Mouse (Mus musculus): Measurements from ENCODE around the gene Map10.

Gene Map10
- long read RNA-seq, experiment 1, partial matches to known transcripts, result 0 of 3 reads
- long read RNA-seq, experiment 1, other reads (novel, unspliced or antisense), result 0 of 3 reads
- long read RNA-seq, experiment 2, partial matches to known transcripts, result 0 of 2 reads
- long read RNA-seq, experiment 2, other reads (novel, unspliced or antisense), result 0 of 2 reads

DNA sequence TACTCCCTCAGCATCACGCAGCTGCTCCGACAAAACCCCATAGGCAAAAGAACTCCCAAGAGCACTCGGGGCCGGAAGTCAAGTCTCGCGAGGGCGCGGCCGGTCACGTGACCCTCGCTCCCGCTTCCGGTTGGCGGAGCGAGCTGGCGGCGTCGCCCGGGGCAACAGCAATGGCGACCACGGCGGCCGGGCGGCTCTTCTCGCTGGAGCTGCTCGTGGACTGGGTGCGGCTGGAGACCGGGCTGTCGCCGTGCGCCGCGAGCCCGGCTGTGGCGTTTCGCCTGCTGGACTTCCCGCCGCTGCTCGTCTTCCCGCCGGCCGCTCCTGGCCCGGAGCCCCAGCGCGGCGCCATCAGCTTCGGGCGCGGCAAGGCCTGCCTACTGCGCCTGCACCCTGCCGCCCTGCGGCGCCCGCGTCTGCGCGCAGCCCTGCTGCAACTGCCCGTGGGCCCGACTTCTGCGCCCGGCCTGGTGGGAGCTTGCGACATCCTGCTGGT is at the start of gene Map10:
Gene Map10, plus strand, starts transcription at position 119 of the 496 bp plus-strand sequence.
- intact Hi-C loops (cut with DNase I), result loop anchor here (5.0 kb wide), 1 partner anchor 92 kb away; no protein-coding TSS in a partner anchor

DNA sequence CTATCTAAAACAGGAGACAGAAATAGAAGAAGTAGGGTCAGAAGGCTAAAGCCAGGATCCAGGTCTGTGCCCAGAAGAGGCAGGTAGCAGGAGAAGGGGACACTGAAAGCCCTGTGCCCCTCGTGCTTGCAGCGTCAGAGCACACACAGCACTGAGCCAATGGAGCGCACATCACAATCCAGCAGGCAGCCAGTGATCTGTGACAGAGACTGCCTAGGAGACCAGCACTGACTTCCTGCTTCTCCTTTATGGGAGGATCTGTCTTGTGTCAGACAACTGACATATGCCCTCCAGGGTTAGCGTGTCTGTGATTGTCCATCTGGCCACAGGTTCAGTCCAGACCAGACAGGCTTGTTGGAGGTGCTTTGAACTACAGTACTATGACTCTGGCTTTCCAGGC is 49.3 kb upstream of the Map10 start:
- intact Hi-C loops (cut with DNase I), result no loop called here

DNA sequence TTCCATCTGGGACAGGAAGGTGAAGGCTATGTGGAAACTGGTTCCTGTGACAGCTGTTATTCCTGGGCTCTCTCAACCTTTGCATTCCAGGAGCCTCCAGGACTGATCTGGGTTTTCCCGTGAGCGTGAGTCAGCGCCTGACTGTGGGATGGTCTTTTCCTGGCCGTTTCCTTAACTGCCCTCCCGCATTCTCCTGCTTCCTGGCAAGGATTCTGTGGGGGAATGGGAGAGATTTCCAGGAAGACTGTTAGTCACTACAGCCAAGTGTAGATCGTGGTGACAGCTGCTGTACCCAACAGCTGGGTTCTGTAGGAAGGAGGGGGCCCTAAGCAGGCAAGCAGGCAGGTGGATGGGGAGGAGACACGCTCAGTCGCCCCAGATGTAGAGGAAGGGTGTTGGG is 45.3 kb upstream of the Map10 start:
- intact Hi-C loops (cut with DNase I), result no loop called here

DNA sequence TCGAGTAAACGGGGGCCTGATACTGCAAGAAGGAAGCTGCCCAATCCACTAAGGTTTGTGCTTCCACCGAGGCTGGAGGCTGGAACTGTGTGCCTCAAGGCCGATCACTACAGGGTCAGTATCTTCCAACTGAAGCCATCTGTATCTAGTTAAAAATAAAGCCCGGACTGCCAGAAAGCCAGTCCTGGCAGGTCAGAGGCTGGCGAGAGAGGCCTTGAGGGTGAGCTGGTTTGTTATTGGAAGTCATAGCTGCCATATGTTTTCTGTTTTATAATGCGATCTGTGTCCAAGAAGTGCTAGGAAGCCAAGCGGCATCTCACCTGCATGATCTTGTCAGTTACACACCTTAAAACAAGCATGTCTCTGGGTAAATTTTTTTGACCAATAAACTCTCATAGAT is 43.2 kb upstream of the Map10 start:
- intact Hi-C loops (cut with DNase I), result no loop called here

DNA sequence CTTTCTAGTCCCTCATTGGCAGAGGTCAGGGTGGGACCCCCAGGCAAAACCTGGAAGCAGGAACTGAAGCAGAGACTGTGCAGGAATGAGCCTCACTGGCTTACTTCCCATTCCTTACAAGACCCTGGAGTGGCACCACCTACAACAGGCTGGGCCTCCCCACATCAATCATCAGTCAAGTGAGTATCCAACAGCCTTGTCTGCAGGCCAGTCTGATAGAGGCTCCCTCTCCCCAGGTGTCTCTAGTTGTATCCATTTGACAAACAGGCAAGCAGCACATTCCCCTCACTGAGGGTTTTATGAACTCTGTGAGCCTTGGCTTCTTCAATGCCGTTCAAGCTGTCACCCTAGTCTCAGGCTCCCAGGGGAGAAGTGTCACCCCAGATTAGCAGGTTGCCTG is 40.8 kb upstream of the Map10 start:
- intact Hi-C loops (cut with DNase I), result no loop called here

DNA sequence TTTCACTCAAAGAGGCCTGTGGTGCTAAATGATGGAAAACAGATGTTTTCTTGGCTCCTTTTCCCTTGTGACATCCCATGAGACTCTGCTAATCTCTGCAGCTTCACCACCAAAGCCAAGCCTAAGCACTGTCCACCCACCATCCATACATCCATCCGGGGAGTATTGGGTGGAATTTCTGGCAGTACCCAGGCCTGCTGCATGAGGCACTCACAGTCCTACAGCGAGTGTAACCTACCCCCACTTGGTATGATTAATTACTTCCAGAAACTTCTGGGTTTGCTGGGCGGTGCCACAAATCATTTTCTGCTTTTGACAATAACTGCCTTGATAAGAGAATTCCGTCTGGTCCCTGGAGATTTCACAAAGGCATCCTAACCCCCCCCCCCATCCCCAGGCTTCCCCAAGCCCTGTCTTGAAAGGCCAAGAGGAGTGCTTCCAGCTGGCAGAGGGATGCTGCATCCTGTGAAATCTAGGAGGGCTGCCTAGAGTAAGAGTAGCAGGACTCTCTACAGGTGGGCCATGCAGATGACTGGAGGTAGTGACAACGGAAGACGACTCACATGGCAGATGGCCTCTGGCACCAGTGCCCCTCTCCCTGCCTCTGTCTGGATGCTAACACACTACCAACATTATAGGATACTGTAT is 31.1 kb upstream of the Map10 start:
- intact Hi-C loops (cut with DNase I), result no loop called here

DNA sequence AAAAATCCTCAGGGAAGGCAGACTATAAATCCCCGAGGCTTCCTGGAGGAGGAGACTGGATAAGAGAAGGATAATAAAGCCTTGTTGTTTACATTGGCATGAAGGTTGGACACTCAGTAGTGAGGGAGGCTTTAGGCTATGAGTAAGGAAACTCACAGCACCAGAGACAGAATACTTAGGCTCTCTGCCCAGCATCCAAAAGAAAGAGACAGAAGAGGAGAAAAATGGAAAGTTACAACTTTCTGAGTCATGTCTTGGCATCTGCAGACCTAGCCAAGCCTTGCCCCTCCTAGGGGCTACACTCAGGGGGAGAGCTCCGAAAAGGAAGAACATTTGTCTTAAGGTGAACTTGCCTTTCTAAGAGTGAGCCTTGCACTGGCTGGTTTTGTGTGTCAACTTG is 30.0 kb upstream of the Map10 start:
- intact Hi-C loops (cut with DNase I), result no loop called here

DNA sequence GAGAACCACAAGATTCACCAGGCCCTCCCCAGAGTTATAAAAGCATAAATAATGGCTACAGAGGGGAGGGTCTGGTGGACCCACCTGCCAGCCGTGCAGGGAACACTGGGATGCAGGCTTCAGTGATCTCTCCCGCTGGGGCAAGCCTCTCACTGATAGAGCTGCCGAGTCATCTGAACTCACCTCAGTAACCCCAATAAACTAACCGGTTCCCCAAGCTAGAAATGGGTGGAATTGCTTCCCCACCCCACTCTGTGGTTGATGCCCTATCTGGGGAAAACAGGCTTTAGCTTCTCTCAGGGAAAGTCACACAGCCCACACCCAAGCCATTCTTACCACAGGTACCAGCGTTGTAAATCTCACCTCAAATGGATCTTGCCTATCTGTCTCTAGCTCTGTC is 28.9 kb upstream of the Map10 start:
- intact Hi-C loops (cut with DNase I), result no loop called here

DNA sequence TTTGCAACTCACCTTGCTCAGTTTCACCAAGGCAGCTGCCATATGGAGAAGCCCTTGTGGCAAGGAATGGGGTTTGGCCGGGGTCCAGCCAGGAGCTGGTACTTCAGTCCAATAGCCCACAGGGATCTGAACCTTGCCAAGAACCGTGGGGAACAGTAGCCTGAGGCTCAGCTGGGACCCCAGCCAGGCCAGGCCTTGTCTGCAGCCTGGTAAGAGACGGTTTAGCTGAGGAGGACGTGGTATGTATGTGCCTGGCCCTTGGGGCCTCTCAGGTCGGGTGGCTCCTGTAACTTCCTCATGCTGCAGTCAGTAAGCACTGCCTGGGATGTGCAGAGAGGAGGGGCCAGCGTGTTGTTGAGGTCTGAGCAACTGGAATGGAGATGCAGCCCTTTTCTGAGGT is 27.8 kb upstream of the Map10 start:
- intact Hi-C loops (cut with DNase I), result no loop called here

DNA sequence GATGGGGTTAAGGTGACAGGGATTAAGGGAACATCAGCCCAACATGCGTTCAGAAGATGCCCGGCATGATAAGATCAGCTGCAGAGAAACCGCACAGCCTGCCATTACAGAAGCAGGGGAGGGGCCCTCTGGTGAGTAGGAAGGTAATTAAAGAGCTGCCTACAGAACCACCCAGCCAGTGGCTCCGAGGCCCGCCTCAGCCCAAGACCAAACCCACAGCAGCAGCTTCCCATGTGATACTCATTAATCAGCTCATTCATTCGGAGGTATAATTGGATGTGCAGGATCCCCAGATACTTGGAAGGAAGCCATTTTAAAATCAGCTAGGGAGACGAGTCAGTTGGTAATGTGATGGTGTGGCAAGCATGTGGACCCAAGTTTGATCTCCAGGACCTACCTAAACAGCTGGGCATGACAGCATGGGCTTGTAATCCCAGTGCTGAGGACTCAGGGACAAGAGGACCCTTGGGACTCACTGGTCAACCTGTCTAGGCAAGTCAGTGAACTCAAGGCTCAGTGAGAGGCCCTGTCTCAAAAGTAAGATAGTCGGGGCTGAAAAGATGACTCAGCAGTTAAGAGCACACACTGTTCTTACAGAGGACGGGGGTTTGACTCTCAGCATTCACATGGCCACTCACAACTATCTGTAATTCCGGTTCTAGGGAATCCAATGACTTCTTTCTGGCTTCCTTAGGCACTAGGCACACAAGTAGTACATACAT is 23.7 kb upstream of the Map10 start:
- intact Hi-C loops (cut with DNase I), result no loop called here

DNA sequence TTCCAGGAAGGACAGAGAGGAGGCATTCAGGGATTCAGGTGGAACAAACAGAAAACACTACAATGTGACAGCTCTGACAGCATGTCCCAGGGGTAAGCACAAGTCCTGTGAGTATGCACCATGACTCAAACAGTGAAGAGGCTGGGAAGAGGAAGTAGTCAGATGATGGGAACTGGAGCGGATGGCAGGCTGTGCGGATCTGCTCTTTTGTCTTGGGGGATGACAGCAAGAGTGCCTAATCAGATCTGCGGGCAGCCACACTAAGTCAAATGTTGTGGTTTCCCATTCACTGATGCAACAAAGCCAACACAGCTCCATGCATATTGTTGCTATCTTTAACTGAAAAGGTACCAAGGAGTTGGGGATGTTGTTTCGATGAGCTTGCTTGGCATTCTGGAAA is 20.2 kb upstream of the Map10 start:
- intact Hi-C loops (cut with DNase I), result no loop called here

DNA sequence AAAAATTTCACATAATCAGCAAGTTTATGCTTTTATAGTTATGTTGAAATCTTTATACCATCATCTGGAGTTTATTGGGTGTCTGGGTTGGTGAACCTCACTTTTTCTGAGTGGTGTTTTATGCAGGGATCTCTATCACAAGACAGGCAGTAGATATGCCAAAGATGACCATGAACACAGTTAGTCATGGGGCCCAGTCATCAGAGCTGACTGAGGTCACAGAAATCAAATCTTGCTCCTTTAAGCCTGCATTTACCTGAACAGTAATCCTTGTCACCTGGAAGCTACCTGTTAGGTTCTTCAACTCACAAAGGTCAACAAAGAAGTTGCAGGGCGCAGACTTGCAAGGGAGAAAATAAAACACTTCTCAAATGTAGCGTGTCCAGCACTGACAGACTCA is 14.8 kb upstream of the Map10 start:
- intact Hi-C loops (cut with DNase I), result no loop called here

DNA sequence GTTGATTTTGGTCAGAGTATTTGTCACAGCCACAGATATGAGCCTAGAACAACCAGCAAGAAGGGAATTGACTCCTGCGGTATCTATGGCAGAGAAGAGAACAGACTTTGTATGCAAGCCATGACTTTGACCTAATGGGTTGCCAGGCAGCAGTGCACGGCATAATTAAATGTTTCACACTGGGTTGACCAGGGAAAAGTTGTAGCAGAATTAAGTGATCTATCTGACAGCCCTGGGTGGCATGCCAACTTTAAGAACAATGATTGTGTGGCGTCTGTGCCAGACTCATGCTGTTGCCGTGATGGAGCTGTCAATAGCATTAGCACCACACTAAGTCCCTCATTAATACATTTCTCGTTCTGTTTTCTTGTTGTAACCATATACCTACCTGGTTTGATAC is 11.1 kb upstream of the Map10 start:
- intact Hi-C loops (cut with DNase I), result no loop called here

DNA sequence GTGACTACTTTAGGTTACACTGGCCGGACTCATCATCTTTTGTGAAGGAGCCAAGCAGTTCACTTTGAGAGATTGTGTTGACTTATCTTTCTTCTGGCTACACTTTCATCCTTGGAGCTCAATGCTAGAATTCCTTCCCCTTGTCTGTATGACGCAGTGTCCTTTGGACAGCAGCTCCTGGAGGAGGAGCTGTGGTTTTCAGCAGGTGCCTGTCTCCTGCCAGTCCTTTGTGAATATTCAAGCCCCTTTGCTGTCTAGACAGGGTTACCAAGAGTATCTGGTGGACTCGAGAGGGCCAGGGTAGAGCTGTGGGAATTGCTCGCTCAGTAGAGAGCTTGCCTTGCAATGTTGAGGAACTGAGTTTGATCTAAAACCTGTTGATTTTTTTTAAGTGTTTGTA is 10.7 kb upstream of the Map10 start:
- intact Hi-C loops (cut with DNase I), result no loop called here

DNA sequence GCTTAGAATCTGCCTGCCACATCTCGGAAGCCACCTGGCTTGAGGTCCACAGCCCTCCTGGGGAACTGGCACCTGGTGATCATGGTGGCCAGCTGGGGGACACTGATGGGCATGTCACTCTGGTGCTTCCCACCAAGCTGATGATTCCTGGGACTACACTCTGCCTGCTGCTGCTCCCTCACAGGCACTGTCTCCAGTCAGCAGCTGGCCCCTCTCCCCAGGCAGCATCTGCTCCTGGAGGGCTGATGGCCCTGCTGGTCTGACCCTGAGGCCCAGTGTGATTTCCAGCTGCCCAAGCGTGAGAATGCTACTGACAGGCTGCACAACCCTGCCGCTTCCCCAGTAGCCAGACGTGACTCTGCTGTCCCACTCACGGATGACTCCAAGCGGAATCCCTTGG is 9.2 kb upstream of the Map10 start:
- intact Hi-C loops (cut with DNase I), result no loop called here

DNA sequence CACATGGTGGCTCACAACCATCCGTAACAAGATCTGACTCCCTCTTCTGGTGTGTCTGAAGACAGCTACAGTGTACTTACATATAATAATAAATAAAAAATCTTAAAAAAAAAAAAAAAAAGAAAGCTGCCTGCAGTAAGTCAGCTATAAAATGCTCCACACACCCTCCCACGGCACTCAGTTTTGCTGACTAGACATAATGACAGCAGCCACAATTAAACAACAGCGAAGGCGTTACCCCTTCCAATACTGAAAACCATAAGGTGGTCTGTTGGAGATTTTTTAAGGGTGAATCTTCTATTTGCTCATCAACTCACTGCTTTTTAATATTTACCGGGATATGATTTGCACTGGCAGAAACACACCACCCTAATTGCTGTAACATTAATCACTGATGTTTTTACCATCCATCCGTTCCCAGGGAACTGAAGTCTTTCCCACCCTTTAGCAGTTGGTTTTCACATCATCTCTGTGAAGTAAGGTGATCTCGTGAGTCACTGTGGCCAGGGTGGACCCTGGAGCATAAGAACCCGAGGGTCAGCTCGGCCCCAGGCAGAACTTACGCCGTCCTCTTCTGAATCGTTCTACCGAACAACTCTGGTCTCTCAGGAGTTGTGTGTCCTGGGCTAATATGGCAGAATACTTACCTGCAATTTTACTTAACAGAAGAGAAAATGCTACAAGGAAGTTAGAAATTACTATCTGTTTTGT is 7.5 kb upstream of the Map10 start:
- intact Hi-C loops (cut with DNase I), result no loop called here

DNA sequence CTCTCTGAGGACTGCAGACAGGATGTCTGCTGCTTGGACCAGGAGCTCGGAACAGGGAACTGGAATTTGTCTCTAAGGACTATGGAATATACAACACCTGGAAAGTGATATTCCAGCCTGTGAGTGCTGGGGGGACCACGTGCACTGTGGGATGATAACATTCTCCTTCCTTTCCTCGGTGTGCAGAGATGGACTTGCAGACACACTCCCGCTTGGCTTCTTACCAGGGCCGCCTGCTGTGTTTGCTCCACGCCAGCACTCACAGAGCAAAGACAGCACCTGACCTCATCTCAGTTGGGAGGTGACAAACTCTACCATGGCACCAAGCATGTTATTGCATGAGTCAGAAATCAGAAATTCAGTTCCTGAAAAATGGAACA is 7.0 kb upstream of the Map10 start:
- intact Hi-C loops (cut with DNase I), result no loop called here

DNA sequence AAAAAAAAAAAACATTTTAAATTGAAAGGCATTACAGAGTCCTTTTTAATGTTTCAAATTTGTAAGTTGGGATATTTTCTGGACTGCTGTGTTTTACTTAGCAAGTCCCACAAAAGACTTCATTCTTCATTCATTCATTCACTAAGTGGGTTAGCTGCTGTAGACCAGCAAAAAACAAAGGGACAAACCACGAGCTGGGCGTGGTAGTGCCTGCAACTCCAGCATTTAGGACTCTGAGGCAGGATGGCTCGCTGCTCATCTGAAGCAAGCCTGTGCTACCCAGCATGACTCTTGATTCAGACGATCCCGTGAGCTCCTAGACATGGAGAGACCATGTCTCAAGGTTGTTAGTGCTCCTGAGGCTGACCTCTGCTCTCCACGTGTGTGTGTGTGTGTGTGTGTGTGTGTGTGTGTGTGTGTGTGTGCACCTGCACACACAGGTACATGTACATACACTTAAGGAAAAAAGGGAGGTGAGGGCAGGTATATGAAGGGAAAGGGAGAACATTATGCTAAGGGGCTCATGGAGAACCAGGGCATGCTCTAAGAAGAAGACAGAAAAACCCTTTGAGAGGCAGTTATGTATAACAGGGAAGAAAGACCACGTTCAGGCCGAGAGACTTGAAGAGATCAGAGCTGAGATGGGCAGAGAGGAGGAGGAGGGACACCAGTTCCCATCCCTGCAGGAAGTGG is 4.3 kb upstream of the Map10 start:
- intact Hi-C loops (cut with DNase I), result loop anchor here (5.0 kb wide), 1 partner anchor 88 kb away; no protein-coding TSS in a partner anchor

DNA sequence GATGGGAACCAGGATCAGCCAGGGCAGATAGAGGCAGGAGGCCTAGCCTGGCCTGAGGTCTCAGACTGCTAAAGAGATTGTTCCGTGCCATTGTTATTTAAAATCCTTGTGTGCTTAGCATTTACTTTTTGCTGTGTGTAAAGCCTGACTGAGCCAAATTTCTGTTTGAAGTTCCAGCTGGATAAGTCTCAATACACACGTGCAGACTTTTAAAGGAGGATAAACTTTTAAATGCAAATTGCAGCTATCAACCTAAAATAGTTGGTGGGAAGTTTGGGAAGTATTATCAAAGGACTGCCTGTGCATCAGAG is 3.8 kb upstream of the Map10 start:
- intact Hi-C loops (cut with DNase I), result loop anchor here (5.0 kb wide), 1 partner anchor 89 kb away; no protein-coding TSS in a partner anchor

DNA sequence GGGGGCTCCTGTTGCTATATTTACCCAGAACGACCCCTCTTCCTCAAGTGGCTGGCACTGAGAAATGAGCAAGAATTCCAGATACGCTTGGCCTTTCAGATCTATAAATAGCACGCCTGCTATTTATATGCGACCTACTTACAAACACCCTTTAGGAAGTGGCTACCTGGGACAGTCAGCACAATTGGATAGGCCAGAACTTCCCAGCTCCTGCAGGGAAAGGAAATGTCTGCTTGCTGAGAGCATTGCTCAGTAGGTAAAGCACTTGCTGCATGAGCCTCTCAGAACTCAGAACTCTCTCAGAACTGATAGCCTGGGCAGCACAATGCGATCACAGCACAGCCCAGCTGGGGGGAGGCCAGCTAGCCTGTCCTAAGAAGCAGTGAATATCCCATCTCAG is 3.4 kb upstream of the Map10 start:
- intact Hi-C loops (cut with DNase I), result loop anchor here (5.0 kb wide), 1 partner anchor 89 kb away; no protein-coding TSS in a partner anchor

DNA sequence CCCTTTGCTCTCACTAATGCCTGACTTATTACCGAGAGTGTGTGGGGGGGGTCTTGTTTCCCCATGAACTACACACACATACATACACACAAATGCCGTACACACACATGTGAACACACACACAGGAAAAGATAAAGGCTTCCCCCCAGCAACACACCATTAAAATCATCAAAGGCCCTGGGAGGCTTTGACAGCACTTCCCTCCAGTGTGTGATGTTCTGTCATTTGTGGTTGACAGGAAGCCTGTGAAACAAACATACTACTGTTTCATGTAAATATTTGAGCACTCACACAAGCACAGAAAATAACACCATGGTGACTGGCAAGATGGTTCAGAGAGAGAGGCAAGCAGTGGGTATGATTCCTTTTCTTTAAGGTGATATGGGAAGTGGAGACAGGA is 2.4 kb upstream of the Map10 start:
- intact Hi-C loops (cut with DNase I), result loop anchor here (5.0 kb wide), 1 partner anchor 90 kb away; no protein-coding TSS in a partner anchor
